Mouse (Mus musculus) midbrain, postnatal 0 days (tissue): ENCODE data around the gene Celf2. TPM values are rescaled to one million over a fixed set of nuclear protein-coding genes. Genes with fewer than 3 reads are reported as not detected.

Experiments used
- ATAC-seq: fragments of 200-750 bp; cut with Nextera tagmentation; 2 replicates; pipeline ENCODE4 v1.8.0; 2017; ENCODE audit warnings: moderate number of reproducible peaks, mild to moderate bottlenecking, moderate TSS enrichment, moderate library complexity; ENCODE audit not compliant: low FRiP score
- DNase-seq: peaks from one replicate; pipeline ENCODE4 v3.0.0-alpha.2; 2015; ENCODE audit warnings: low spot score
- H3K27ac ChIP-seq: fragments of 300-500 bp; sonication (generic); 2 replicates; pipeline ENCODE4 v1.5.1; 2014; ENCODE audit warnings: low read depth, mild to moderate bottlenecking, low read length, mixed read lengths
- H3K27me3 ChIP-seq: fragments of 300-500 bp; sonication (generic); 2 replicates; pipeline ENCODE4 v1.6.1; 2014; ENCODE audit warnings: low read length, control low read depth, mixed read lengths; ENCODE audit not compliant: insufficient read depth
- H3K36me3 ChIP-seq: fragments of 300-500 bp; sonication (generic); 2 replicates; pipeline ENCODE4 v1.6.1; 2014; ENCODE audit warnings: low read length, control low read depth, mixed read lengths; ENCODE audit not compliant: insufficient read depth
- H3K4me1 ChIP-seq: fragments of 300-500 bp; sonication (generic); 2 replicates; pipeline ENCODE4 v1.6.1; 2014; ENCODE audit warnings: mild to moderate bottlenecking, control low read depth, antibody characterized with exemption, low read length, mixed read lengths; ENCODE audit not compliant: insufficient read depth
- H3K4me2 ChIP-seq: fragments of 300-500 bp; sonication (generic); 2 replicates; pipeline ENCODE4 v1.6.1; 2014; ENCODE audit warnings: low read depth, mild to moderate bottlenecking, low read length, mixed read lengths; ENCODE audit not compliant: poor library complexity, severe bottlenecking
- H3K4me3 ChIP-seq: fragments of 300-500 bp; sonication (generic); 2 replicates; pipeline ENCODE4 v1.5.1; 2014; ENCODE audit warnings: low read depth, mild to moderate bottlenecking, low read length, moderate library complexity
- H3K9ac ChIP-seq: fragments of 300-500 bp; sonication (generic); replicated peaks from 2 replicates; pipeline ENCODE4 v1.6.1; 2014; ENCODE audit warnings: mild to moderate bottlenecking, low read length, moderate library complexity, mixed read lengths; ENCODE audit not compliant: poor library complexity, severe bottlenecking
- H3K9me3 ChIP-seq: fragments of 300-500 bp; sonication (generic); 2 replicates; pipeline ENCODE4 v1.6.1; 2016; ENCODE audit warnings: low read length, control low read depth
- CTCF ChIP-seq: IDR thresholded peaks from 2 replicates; pipeline ENCODE4 v1.5.1; 2016; ENCODE audit warnings: antibody characterized with exemption, mild to moderate bottlenecking
- WGBS: fragments of 180-500 bp; shearing (Covaris S2); extraction: QIAGEN DNeasy Blood & Tissue Kit; methylation state at CpG from one replicate; pipeline ENCODE4 v1.1.7; 2014; 5-methylcytosine and 5-hydroxymethylcytosine counted together
- polyA plus RNA-seq: library from polyadenylated mRNA; unstranded; fragments of >200 nt; fragmentation: Nextera tagmentation; extraction: Ambion mirVana; gene quantifications from 2 replicates; pipeline ENCODE4 v1.2.1, GENCODE M21; 2015
- total RNA-seq: library from RNA; depleted of rRNA; stranded (reverse); fragments of >200 nt; gene quantifications from 2 replicates; pipeline ENCODE4 v1.2.3, GENCODE M21; 2014

Celf2 gene
- total and polyA plus RNA-seq, 2 experiments from 2014 or later = 112 to 135 TPM

- Histone ChIP-seq H3K4me1 (no peaks in the 10 kb centered on the region), H3K36me3 (no peaks in the 10 kb centered on the region), H3K27me3 (no peaks in the 10 kb centered on the region), H3K9me3 (no peaks in the 10 kb centered on the region), H3K9ac (no peak overlapping the region), H3K4me2 (no peak overlapping the region), H3K4me3 (no peak overlapping the region), H3K27ac (no peak overlapping the region)
- DNase-seq (no peak), ATAC-seq (no peak)
- 81% methylated on average over 1 of the region's 1 CpGs for WGBS
- no peak for TF ChIP-seq CTCF
Measured at GRCm38 (mm10) chr2:6569040-6569542, 940.3 kb downstream of the Celf2 start.

DNA sequence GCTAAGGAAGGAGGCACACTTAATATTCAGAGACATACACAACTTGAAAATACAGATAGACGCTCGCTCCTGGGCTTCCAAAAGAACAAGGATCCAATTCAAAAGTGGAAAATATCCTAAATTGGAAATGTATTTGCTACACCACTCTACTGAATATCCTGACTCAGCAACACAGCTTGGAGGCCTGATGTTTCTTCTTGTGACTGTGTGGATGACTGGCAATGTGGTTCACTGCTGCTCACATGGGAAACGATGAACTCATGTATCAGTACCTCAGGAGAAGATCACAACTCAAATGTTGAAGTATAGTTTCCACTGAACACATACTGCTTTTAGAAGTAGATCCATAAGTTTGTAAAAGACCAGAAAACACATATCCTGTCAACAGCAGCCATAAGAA, 944.2 kb downstream of the Celf2 start:
- TF ChIP-seq CTCF = no peak
- no peak overlapping the region for H3K4me3 ChIP-seq
- H3K9me3 ChIP-seq = no peaks in the 10 kb centered on the region
- H3K9ac ChIP-seq = no peak overlapping the region
- no peak overlapping the region for H3K4me2 ChIP-seq
- H3K4me1 ChIP-seq = no peaks in the 10 kb centered on the region
- no peak for DNase-seq
- ATAC-seq = no peak
- no peak overlapping the region for H3K27ac ChIP-seq
- no peaks in the 10 kb centered on the region for H3K36me3 ChIP-seq
- WGBS = 88% methylated on average over 3 of the region's 3 CpGs
- H3K27me3 ChIP-seq = no peaks in the 10 kb centered on the region

- no peaks in the 10 kb centered on the region for H3K27me3 ChIP-seq
- TF ChIP-seq CTCF = peak; percentile 20; the same call in 1 of the 2 replicates
- no peaks in the 10 kb centered on the region for H3K4me1 ChIP-seq
- H3K36me3 ChIP-seq = peaks cover 4% of the 10 kb centered on the region; the same call in 1 of the 2 replicates
- no peak overlapping the region for H3K4me2 ChIP-seq
- WGBS = 93% methylated on average over 3 of the region's 3 CpGs
- H3K9ac ChIP-seq = no peak overlapping the region
- H3K9me3 ChIP-seq = no peaks in the 10 kb centered on the region
- no peak overlapping the region for H3K4me3 ChIP-seq
- no peak for ATAC-seq
- no peak for DNase-seq
- no peak overlapping the region for H3K27ac ChIP-seq
Measured at GRCm38 (mm10) chr2:6561337-6561736, 948.0 kb downstream of the Celf2 start.

GRCm38 (mm10) chr2:6560802-6561201, 948.6 kb downstream of the Celf2 start:
- ATAC-seq = no peak
- Histone ChIP-seq H3K36me3 (peaks cover 4% of the 10 kb centered on the region; the same call in 1 of the 2 replicates), H3K9me3 (no peaks in the 10 kb centered on the region), H3K27me3 (no peaks in the 10 kb centered on the region), H3K4me1 (no peaks in the 10 kb centered on the region), H3K4me2 (no peak overlapping the region), H3K27ac (no peak overlapping the region), H3K4me3 (no peak overlapping the region), H3K9ac (no peak overlapping the region)
- TF ChIP-seq CTCF = no peak
- 98% methylated on average over 3 of the region's 3 CpGs for WGBS
- no peak for DNase-seq

GRCm38 (mm10) chr2:6559581-6559980, 949.8 kb downstream of the Celf2 start:
- no peak for DNase-seq
- no peak overlapping the region for H3K27ac ChIP-seq
- no peaks in the 10 kb centered on the region for H3K4me1 ChIP-seq
- 98% methylated on average over 2 of the region's 2 CpGs for WGBS
- no peaks in the 10 kb centered on the region for H3K9me3 ChIP-seq
- H3K4me2 ChIP-seq = no peak overlapping the region
- no peak for TF ChIP-seq CTCF
- ATAC-seq = no peak
- H3K36me3 ChIP-seq = peaks cover 4% of the 10 kb centered on the region; the same call in 1 of the 2 replicates
- H3K27me3 ChIP-seq = no peaks in the 10 kb centered on the region
- no peak overlapping the region for H3K9ac ChIP-seq
- no peak overlapping the region for H3K4me3 ChIP-seq

DNA sequence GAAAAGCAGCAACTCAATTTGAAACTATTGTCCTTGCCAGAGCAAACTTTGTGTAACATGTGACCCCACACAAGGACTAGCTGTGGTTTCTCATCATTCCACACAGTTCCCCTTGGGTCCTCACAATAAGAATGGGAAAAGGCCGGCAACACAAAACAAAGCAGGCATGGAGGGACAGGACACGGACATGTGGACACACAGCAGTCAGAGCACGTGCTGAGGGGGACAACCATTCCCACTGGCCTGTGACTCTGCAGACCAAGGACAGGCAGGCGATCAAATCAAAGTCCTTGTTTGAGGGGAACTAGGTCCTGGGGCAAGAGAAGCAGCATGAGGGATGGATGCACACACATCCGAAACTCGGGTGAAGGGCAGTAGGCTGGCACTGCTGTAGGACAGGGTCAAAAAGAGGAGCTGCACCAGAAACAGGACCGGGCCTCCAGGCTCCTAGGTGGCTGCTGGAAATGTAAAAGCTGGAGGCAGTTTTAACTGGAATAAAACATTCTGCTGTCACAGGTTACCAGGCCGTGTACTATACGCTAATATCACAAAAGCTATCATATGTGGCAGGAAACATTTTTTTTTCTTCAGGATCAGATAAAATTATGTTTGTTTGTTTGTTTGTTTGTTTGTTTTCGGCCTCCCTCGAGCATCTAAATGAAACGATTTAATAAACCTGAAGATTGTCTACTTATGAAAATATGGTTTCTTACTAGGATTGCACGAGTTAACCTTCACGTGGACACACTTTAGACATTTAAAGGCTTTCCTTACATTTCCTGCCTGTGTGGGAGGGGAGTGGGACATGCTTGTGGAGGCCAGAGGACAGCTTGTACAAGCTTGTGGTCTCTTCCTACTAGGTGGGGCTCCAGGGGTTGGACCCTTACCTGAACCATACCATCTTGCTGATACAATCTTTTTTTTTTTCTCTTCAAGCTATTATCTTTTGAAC, 950.8 kb downstream of the Celf2 start:
- no peaks in the 10 kb centered on the region for H3K27me3 ChIP-seq
- no peak for TF ChIP-seq CTCF
- 81% methylated on average over 14 of the region's 14 CpGs for WGBS

More for the DNA sequence above, 950.8 kb downstream of the Celf2 start:
- no peak overlapping the region for H3K27ac ChIP-seq
- H3K36me3 ChIP-seq = peaks cover 6% of the 10 kb centered on the region
- no peaks in the 10 kb centered on the region for H3K4me1 ChIP-seq
- no peak for DNase-seq
- H3K4me3 ChIP-seq = no peak overlapping the region
- no peak overlapping the region for H3K9ac ChIP-seq
- no peak overlapping the region for H3K4me2 ChIP-seq
- no peak for ATAC-seq
- no peaks in the 10 kb centered on the region for H3K9me3 ChIP-seq
